Mouse (Mus musculus): ENCODE data around the gene Adamtsl1. TPM values are rescaled to one million over a fixed set of nuclear protein-coding genes. Genes with fewer than 3 reads are reported as not detected.

The Adamtsl1 gene
- polyA plus RNA-seq, 1 experiment from 2014 or later = 5.2 TPM

DNA sequence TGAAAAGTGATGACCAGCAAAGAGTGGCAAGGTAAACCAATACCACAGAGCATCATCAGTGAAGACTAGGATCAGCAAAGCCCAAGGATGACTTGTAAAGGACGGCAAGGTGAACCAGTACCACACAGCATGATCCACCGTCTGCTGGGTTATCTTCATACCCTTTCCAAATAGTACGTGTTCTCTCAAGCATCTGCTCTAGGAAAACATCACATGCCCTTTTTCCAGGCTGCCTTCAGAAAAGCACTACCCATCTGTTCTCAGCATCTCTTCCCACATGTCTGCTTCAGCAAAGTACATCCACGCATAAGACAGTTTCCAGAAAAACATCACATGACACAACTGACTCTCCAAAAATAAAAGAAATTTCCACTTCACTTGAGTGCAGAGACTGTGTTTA is 408.8 kb downstream of the Adamtsl1 start:
- no peaks in the 10 kb centered on the region for H3K27me3 ChIP-seq (replicated peaks; ENCODE audit: insufficient read depth, low read length)
- TF ChIP-seq CTCF (IDR thresholded peaks at IDR 0.05) = no peak
- no peak for TF ChIP-seq EP300 (IDR thresholded peaks at IDR 0.05)
- no peak for DNase-seq (ENCODE audit: low spot score)
- H3K4me2 ChIP-seq (replicated peaks; ENCODE audit: low read depth, low read length) = no peak overlapping the region
- H3K27ac ChIP-seq (ENCODE audit: low read length) = no peak overlapping the region
- H3K4me1 ChIP-seq (ENCODE audit: insufficient read depth, low read depth, low read length) = no peaks in the 10 kb centered on the region
- no peak overlapping the region for H3K4me3 ChIP-seq (ENCODE audit: low read depth, low read length)
- H3K9me3 ChIP-seq (ENCODE audit: low read length) = no peaks in the 10 kb centered on the region
- H3K9ac ChIP-seq (replicated peaks; ENCODE audit: low read depth) = no peak overlapping the region
- H3K36me3 ChIP-seq (ENCODE audit: insufficient read depth, low read length) = no peaks in the 10 kb centered on the region
- ATAC-seq = no peak
- WGBS = 89% methylated on average over 4 of the region's 4 CpGs

DNA sequence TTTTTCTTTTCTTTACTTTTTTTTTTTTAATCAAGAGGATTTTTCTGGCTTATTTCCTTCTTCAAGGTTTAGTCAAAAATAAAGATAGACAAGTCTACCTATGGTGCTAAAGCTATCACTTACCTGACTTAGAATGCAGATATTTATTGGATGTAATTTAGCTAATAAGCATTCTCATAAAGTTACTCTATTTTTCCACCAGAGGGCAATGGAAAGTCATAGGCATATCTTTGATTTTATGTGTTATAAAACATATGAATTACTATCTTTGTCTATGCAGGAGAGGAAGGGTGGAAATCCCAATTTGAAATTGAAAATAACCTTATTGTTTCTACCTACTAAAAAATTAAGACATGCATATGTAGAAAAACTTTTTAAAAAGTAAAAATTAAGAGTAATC is 418.2 kb downstream of the Adamtsl1 start:
- Histone ChIP-seq H3K36me3 (ENCODE audit: insufficient read depth, low read length) (no peaks in the 10 kb centered on the region), H3K4me3 (ENCODE audit: low read depth, low read length) (no peak overlapping the region), H3K9me3 (ENCODE audit: low read length) (no peaks in the 10 kb centered on the region), H3K27me3 (replicated peaks; ENCODE audit: insufficient read depth, low read length) (no peaks in the 10 kb centered on the region), H3K4me1 (ENCODE audit: insufficient read depth, low read depth, low read length) (no peaks in the 10 kb centered on the region), H3K9ac (replicated peaks; ENCODE audit: low read depth) (no peak overlapping the region), H3K4me2 (replicated peaks; ENCODE audit: low read depth, low read length) (no peak overlapping the region), H3K27ac (ENCODE audit: low read length) (no peak overlapping the region)
- DNase-seq (ENCODE audit: low spot score) (peak; percentile 19), ATAC-seq (no peak)
- TF ChIP-seq EP300 (IDR thresholded peaks at IDR 0.05) (no peak), CTCF (IDR thresholded peaks at IDR 0.05) (peak; percentile 41)

DNA sequence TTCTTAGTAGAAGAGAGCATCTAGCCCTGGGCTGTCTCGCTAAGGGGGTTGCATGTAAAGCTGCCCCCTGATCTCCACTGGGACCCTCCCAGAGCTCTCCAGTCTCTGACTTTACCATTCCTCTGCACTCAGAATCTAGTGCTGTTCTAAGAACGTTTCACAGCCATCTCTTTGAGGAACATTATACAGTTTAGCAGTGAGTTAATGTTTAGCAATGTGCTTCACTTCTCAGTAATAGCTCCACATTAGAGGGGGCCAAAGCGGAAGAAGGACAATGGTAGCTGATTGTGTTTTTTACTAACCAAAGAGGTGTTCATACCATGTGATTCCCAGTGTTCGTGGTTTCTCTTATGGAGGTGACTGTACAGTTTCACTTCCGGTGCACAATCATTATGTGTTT is 425.5 kb downstream of the Adamtsl1 start:
- WGBS = 54% methylated on average over 5 of the region's 5 CpGs
- no peaks in the 10 kb centered on the region for H3K36me3 ChIP-seq (ENCODE audit: insufficient read depth, low read length)
- H3K4me2 ChIP-seq (replicated peaks; ENCODE audit: low read depth, low read length) = no peak overlapping the region
- no peaks in the 10 kb centered on the region for H3K9me3 ChIP-seq (ENCODE audit: low read length)
- ATAC-seq (peak; percentile 17; the same call in 1 of the 2 replicates), DNase-seq (ENCODE audit: low spot score) (peak; percentile 23)
- H3K9ac ChIP-seq (replicated peaks; ENCODE audit: low read depth) = no peak overlapping the region
- no peak overlapping the region for H3K27ac ChIP-seq (ENCODE audit: low read length)
- H3K27me3 ChIP-seq (replicated peaks; ENCODE audit: insufficient read depth, low read length) = no peaks in the 10 kb centered on the region
- H3K4me1 ChIP-seq (ENCODE audit: insufficient read depth, low read depth, low read length) = no peaks in the 10 kb centered on the region
- TF ChIP-seq EP300 (IDR thresholded peaks at IDR 0.05) = no peak
- no peak for TF ChIP-seq CTCF (IDR thresholded peaks at IDR 0.05)
- no peak overlapping the region for H3K4me3 ChIP-seq (ENCODE audit: low read depth, low read length)

DNA sequence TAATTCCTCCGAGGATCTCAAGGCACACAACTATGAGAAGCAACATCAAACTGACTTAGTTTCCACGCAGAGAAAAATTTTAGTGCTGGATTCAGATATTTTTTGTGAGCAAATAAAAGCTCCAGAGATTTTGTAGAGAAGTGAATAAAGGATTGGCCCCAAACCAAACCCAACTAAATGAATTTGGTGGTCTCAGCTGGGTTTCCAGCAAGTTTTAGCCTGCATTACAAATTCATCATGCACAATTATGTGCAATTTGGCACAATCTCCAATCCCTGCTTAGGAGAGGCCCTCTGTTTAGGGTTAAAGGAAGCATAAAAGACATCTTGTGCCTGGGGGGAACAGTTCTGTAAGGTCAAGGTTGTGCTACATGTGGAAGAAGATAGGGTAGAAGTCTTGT is 427.9 kb downstream of the Adamtsl1 start:
- WGBS = 84% methylated on average over 2 of the region's 2 CpGs
- no peaks in the 10 kb centered on the region for H3K27me3 ChIP-seq (replicated peaks; ENCODE audit: insufficient read depth, low read length)
- ATAC-seq = no peak

DNA sequence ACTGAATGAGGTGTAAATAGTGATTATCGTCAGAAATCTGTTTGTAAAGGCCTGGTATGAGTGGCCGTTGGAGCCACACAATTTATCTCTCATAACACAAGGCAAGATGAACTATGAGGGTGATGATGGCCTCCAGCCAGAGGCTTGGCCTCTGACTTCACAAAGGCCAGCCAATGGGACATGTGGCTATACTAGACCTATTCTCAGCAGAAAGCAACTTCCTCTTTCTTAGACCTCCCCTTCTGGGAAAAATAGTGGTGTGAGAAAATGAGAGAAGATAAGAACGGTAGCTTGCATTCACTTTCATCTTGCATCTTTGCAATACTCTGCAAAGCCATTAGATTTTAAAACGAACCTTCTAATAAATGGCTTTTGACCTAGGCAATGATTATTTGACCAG is 439.6 kb downstream of the Adamtsl1 start:
- DNase-seq (ENCODE audit: low spot score) = no peak
- H3K4me1 ChIP-seq (ENCODE audit: insufficient read depth, low read depth, low read length) = no peaks in the 10 kb centered on the region; the same call in 1 of the 2 replicates
- no peaks in the 10 kb centered on the region for H3K27me3 ChIP-seq (replicated peaks; ENCODE audit: insufficient read depth, low read length)
- no peak for TF ChIP-seq CTCF (IDR thresholded peaks at IDR 0.05)
- TF ChIP-seq EP300 (IDR thresholded peaks at IDR 0.05) = no peak
- no peak overlapping the region for H3K4me3 ChIP-seq (ENCODE audit: low read depth, low read length)
- WGBS = 47% methylated on average over 4 of the region's 4 CpGs
- H3K4me2 ChIP-seq (replicated peaks; ENCODE audit: low read depth, low read length) = no peak overlapping the region
- H3K27ac ChIP-seq (ENCODE audit: low read length) = no peak overlapping the region
- no peak overlapping the region for H3K9ac ChIP-seq (replicated peaks; ENCODE audit: low read depth)
- H3K36me3 ChIP-seq (ENCODE audit: insufficient read depth, low read length) = no peaks in the 10 kb centered on the region
- ATAC-seq = no peak
- no peaks in the 10 kb centered on the region for H3K9me3 ChIP-seq (ENCODE audit: low read length)

More for the DNA sequence above, 427.9 kb downstream of the Adamtsl1 start:
- Histone ChIP-seq H3K27ac (ENCODE audit: low read length) (no peak overlapping the region), H3K9ac (replicated peaks; ENCODE audit: low read depth) (no peak overlapping the region), H3K9me3 (ENCODE audit: low read length) (no peaks in the 10 kb centered on the region), H3K4me1 (ENCODE audit: insufficient read depth, low read depth, low read length) (no peaks in the 10 kb centered on the region), H3K36me3 (ENCODE audit: insufficient read depth, low read length) (no peaks in the 10 kb centered on the region), H3K4me3 (ENCODE audit: low read depth, low read length) (no peak overlapping the region), H3K4me2 (replicated peaks; ENCODE audit: low read depth, low read length) (no peak overlapping the region)
- TF ChIP-seq CTCF (IDR thresholded peaks at IDR 0.05) = no peak
- no peak for TF ChIP-seq EP300 (IDR thresholded peaks at IDR 0.05)
- DNase-seq (ENCODE audit: low spot score) = no peak

DNA sequence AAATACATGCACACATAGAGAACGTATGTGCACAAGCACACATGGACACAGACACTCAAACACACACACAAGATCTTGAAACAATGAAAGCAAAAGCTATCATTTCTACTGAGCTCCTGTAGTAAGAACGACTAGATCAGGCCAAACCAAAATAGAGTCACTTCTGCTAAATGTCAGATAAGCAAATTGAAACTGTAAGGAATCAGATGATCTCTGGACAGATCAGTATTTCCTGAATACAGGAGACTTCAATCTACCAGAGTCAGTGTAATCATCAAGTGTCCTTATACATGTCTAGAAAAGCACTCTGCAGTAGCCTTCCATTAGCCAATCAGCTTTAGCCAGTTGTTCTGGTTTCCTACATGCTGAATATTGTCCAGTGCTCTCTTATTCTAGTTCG is 441.4 kb downstream of the Adamtsl1 start:
- no peak for TF ChIP-seq EP300 (IDR thresholded peaks at IDR 0.05)
- no peak for TF ChIP-seq CTCF (IDR thresholded peaks at IDR 0.05)
- H3K27me3 ChIP-seq (replicated peaks; ENCODE audit: insufficient read depth, low read length) = no peaks in the 10 kb centered on the region
- no peak overlapping the region for H3K9ac ChIP-seq (replicated peaks; ENCODE audit: low read depth)
- DNase-seq (ENCODE audit: low spot score) = no peak
- no peaks in the 10 kb centered on the region for H3K36me3 ChIP-seq (ENCODE audit: insufficient read depth, low read length)
- no peak overlapping the region for H3K4me2 ChIP-seq (replicated peaks; ENCODE audit: low read depth, low read length)
- H3K27ac ChIP-seq (ENCODE audit: low read length) = no peak overlapping the region
- H3K9me3 ChIP-seq (ENCODE audit: low read length) = no peaks in the 10 kb centered on the region
- ATAC-seq = no peak
- WGBS = 69% methylated on average over 3 of the region's 3 CpGs
- no peak overlapping the region for H3K4me3 ChIP-seq (ENCODE audit: low read depth, low read length)
- peaks cover 3% of the 10 kb centered on the region; the same call in 1 of the 2 replicates for H3K4me1 ChIP-seq (ENCODE audit: insufficient read depth, low read depth, low read length)

DNA sequence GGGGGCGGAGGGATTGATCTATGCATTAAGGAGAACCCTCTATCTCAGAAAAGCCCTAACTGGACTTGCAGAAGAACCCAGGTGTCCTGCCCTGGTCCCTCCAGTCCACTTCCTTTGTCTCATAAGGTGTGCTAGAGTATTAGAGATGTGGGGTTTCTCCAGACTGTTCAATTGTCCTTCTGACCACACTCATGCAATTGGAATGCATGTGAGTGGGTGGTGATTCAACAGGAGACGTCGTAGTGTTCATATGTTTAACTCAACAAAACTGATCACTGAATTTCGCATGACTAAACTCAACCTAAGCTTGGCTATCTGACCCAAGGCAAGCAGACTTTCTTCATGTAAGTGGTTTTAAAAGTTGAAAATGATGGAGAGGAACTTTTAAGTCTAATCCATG is 443.3 kb downstream of the Adamtsl1 start:
- no peak for DNase-seq (ENCODE audit: low spot score)
- no peak overlapping the region for H3K4me2 ChIP-seq (replicated peaks; ENCODE audit: low read depth, low read length)
- H3K9ac ChIP-seq (replicated peaks; ENCODE audit: low read depth) = no peak overlapping the region
- H3K9me3 ChIP-seq (ENCODE audit: low read length) = no peaks in the 10 kb centered on the region
- H3K27me3 ChIP-seq (replicated peaks; ENCODE audit: insufficient read depth, low read length) = no peaks in the 10 kb centered on the region
- H3K4me3 ChIP-seq (ENCODE audit: low read depth, low read length) = no peak overlapping the region
- WGBS = 70% methylated on average over 4 of the region's 4 CpGs
- H3K36me3 ChIP-seq (ENCODE audit: insufficient read depth, low read length) = no peaks in the 10 kb centered on the region
- no peak for TF ChIP-seq EP300 (IDR thresholded peaks at IDR 0.05)
- no peak for TF ChIP-seq CTCF (IDR thresholded peaks at IDR 0.05)
- no peak for ATAC-seq
- no peak overlapping the region for H3K27ac ChIP-seq (ENCODE audit: low read length)
- peaks cover 3% of the 10 kb centered on the region; the same call in 1 of the 2 replicates for H3K4me1 ChIP-seq (ENCODE audit: insufficient read depth, low read depth, low read length)
